Mouse (Mus musculus) limb, embryonic 15.5 days (tissue): Measurements from ENCODE around the gene Mtus2. TPM values are rescaled to one million over a fixed set of nuclear protein-coding genes. Genes with fewer than 3 reads are reported as not detected.
A peak's percentile ranks its signal among the peaks of the same experiment; 100 is the strongest.

Experiments used
- ATAC-seq: fragments of 200-750 bp; cut with Nextera tagmentation; 2 replicates; pipeline ENCODE4 v1.8.0; 2017; ENCODE audit warnings: low read depth, moderate TSS enrichment; ENCODE audit not compliant: insufficient number of reproducible peaks, low FRiP score, low TSS enrichment
- H3K27ac ChIP-seq: fragments of 300-500 bp; sonication (generic); 2 replicates; pipeline ENCODE4 v1.5.1; 2015; ENCODE audit warnings: moderate library complexity, mild to moderate bottlenecking, inconsistent platforms
- H3K27me3 ChIP-seq: fragments of 300-500 bp; sonication (generic); 2 replicates; pipeline ENCODE4 v1.6.1; 2015; ENCODE audit warnings: inconsistent platforms
- H3K36me3 ChIP-seq: fragments of 300-500 bp; sonication (generic); 2 replicates; pipeline ENCODE4 v1.6.1; 2015; ENCODE audit warnings: inconsistent platforms
- H3K4me1 ChIP-seq: fragments of 300-500 bp; sonication (generic); 2 replicates; pipeline ENCODE4 v1.6.1; 2015; ENCODE audit warnings: inconsistent platforms
- H3K4me2 ChIP-seq: fragments of 300-500 bp; sonication (generic); 2 replicates; pipeline ENCODE4 v1.6.1; 2015; ENCODE audit warnings: mild to moderate bottlenecking, inconsistent platforms
- H3K4me3 ChIP-seq: fragments of 300-500 bp; sonication (generic); 2 replicates; pipeline ENCODE4 v1.5.1; 2015; ENCODE audit warnings: mild to moderate bottlenecking, inconsistent platforms
- H3K9ac ChIP-seq: fragments of 300-500 bp; sonication (generic); 2 replicates; pipeline ENCODE4 v1.6.1; 2015; ENCODE audit warnings: inconsistent platforms
- H3K9me3 ChIP-seq: fragments of 300-500 bp; sonication (generic); 2 replicates; pipeline ENCODE4 v1.6.1; 2016; ENCODE audit warnings: inconsistent platforms
- WGBS: fragments of 180-500 bp; shearing (Covaris S2); methylation state at CpG from one replicate; pipeline ENCODE4 v1.1.7; 2015; 5-methylcytosine and 5-hydroxymethylcytosine counted together
- polyA plus RNA-seq: library from polyadenylated mRNA; unstranded; fragments of >200 nt; fragmentation: Nextera tagmentation; extraction: Ambion mirVana; gene quantifications from 2 replicates; pipeline ENCODE4 v1.2.1, GENCODE M21; 2015

The Mtus2 gene
- polyA plus RNA-seq, 1 experiment from 2014 or later = 6.0 TPM

DNA sequence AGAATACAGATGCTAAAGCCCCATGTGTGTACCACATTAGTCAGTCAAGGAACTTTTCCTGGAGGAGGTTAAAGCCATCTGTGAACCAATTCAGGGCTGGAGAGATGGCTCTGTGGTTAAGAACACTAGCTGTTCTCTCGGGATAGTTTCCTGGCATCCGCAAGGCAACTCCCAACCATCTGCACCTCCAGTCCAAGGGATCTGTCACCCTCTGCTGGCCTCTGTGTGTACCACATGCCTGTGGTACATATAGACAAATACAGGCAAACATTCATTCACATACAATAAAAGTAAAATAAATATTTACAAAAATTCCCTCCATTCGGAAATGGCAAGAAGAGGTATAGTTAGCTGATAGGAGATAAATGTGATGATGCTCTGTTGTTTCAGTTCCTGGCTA, 184.5 kb downstream of the Mtus2 start:
- Histone ChIP-seq H3K4me2 (no peak overlapping the region), H3K4me1 (no peaks in the 10 kb centered on the region), H3K27ac (no peak overlapping the region), H3K27me3 (no peaks in the 10 kb centered on the region), H3K9ac (no peak overlapping the region), H3K4me3 (no peak overlapping the region), H3K9me3 (no peaks in the 10 kb centered on the region), H3K36me3 (no peaks in the 10 kb centered on the region)
- WGBS = 92% methylated on average over 3 of the region's 3 CpGs
- no peak for ATAC-seq

DNA sequence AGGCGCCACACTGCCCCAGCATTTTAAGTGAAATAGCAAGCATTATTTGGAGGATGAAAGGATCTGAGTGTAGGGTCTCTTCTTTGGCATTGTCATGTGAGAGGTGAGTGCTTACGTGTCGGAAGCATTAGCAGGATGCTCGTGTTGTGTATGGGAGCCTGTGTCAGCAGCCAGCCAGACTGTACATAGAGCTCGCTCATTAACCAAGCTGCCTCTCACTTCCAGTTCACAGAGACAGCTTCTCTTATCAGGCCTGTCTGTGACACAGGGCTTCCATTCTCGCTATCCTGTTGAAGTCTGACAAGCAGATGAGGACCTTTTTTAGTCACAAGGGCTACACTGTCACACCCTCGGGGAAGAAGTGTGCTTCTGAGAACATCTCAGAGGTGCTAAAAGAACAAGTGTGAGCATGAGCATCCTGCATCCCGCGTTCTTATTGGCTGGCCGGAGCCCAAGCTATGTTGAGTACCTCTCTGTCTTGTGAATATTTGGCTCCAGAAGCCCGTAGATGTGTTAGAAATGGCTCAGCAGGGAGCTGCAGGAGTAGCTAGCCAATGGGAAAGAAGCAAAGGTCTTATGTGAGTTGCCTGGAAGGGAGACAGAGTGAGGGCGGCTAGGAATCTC, 189.2 kb downstream of the Mtus2 start:
- ATAC-seq = no peak
- Histone ChIP-seq H3K9me3 (no peaks in the 10 kb centered on the region; the same call in 1 of the 2 replicates), H3K27me3 (no peaks in the 10 kb centered on the region), H3K27ac (no peak overlapping the region), H3K36me3 (no peaks in the 10 kb centered on the region), H3K4me3 (no peak overlapping the region), H3K4me2 (no peak overlapping the region), H3K9ac (no peak overlapping the region), H3K4me1 (no peaks in the 10 kb centered on the region)
- WGBS = 71% methylated on average over 12 of the region's 12 CpGs

DNA sequence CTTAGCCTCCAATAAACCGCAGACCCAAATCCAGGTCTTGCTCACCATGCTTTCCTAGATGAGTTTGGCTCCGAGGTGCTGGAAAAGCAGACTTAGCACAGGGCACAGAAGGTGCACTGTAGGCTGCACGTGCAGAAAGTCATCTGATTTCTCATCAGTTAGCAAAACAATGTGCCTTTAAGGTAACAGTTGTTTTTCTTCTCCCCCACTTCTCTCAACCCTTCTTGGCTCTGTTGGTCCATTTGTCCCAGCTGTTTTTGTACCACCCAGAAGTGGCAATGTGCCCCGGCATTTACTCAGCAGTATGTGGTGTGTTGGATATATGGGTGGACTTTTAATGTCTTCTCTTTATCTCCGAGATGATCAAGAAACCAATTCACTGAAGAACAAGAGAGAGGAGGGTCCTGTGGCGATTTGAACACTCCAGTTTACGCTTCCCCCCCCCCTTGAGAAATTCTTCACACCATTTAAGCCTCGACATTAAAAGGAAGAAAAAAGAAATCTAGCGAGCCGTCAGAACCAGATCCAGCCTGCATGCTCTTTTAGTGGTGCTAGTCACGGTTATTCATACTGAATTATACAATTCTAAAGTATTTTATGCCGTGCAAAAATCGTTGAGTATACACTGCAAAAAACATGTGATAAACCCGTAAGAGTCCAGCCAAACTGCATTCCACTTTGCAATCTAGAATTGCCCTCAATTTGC, 194.9 kb downstream of the Mtus2 start:
- H3K4me1 ChIP-seq = 0 out of 2 replicates have a peak, but pooled peaks cover 3% of the 10 kb centered on the region
- no peak overlapping the region for H3K4me2 ChIP-seq
- H3K36me3 ChIP-seq = no peaks in the 10 kb centered on the region
- no peaks in the 10 kb centered on the region for H3K27me3 ChIP-seq
- ATAC-seq = no peak
- 46% methylated on average over 14 of the region's 14 CpGs for WGBS
- no peak overlapping the region for H3K9ac ChIP-seq
- H3K9me3 ChIP-seq = no peaks in the 10 kb centered on the region; the same call in 1 of the 2 replicates
- no peak overlapping the region for H3K4me3 ChIP-seq
- H3K27ac ChIP-seq = no peak overlapping the region

DNA sequence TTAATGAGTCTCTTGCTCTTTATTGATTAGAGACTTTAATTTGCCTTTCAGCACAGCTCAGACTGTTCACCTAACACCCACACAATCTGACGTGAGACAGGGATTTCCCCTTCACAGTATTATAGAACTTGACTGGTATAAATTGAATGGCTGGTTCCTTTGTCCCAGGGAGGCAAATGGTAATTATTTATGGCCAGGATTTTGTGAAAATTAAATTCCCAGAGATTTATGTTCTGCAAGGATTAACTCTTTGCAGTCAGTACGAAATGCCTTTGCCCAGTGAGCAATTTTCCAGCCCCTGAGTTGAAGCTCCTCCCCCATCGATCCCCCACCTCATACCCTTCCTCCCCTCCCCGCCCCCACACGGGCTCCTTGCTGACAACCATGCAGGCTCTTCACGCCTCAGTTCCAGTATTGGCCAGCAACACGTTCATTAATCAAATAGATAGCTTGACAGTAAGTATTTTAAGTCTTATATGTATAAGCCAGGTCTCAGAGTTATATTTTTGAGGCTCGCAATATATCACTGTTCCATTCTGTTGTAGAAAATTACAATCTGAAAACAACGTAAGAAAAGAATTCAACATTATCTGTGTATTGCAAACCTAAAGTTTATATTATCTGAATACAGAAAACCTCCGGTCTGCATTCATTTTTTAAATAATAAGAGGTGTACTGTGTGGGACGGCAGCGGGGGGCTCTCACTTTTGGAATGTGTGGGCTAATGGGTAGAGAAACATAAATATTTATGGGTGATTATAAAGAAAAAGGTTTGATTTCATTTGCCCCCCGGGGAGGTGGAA, 195.7 kb downstream of the Mtus2 start:
- Histone ChIP-seq H3K4me2 (no peak overlapping the region), H3K27me3 (no peaks in the 10 kb centered on the region), H3K36me3 (no peaks in the 10 kb centered on the region), H3K4me3 (no peak overlapping the region), H3K4me1 (0 out of 2 replicates have a peak, but pooled peaks cover 4% of the 10 kb centered on the region), H3K27ac (no peak overlapping the region), H3K9ac (no peak overlapping the region), H3K9me3 (no peaks in the 10 kb centered on the region; the same call in 1 of the 2 replicates)
- WGBS = 49% methylated on average over 13 of the region's 13 CpGs
- ATAC-seq = no peak

DNA sequence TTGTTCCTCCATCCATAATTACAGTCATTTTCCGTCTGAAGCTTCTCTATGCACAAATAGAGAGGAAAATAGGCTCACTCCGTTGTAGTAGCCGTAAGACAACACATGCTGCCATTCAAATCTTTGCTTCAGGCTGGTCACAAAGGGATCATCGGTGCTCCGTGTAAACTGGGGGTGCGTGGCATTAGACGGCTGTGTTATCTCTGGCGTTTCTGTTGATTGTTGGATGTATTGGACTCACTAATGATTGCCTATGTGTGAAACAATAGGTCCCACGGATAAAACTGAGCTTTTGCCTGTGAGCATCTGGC, 196.2 kb downstream of the Mtus2 start:
- no peak for ATAC-seq
- Histone ChIP-seq H3K4me2 (no peak overlapping the region), H3K27ac (no peak overlapping the region), H3K36me3 (no peaks in the 10 kb centered on the region), H3K9ac (no peak overlapping the region), H3K9me3 (no peaks in the 10 kb centered on the region), H3K27me3 (no peaks in the 10 kb centered on the region), H3K4me1 (0 out of 2 replicates have a peak, but pooled peaks cover 4% of the 10 kb centered on the region), H3K4me3 (no peak overlapping the region)
- 60% methylated on average over 9 of the region's 9 CpGs for WGBS

DNA sequence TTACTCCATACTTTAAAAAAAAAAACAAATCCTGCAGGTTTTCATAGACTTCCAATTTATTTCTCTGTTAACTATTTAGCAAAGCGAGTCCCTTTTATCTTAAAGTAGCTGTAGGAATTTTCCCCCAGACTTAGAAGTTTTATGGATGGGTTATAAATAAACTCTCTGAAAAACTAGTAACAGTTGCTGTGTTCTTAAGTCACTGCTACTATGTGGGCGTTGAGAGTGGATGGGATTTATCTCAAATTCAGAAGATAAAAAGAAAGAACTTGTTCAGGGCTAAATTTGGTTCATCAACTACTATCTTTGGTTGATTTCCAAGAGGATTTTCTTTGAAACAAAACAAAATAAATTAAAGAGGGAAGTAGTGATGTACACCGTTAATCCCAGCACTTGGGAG, 197.6 kb downstream of the Mtus2 start:
- 69% methylated on average over 3 of the region's 3 CpGs for WGBS
- H3K27me3 ChIP-seq = no peaks in the 10 kb centered on the region

DNA sequence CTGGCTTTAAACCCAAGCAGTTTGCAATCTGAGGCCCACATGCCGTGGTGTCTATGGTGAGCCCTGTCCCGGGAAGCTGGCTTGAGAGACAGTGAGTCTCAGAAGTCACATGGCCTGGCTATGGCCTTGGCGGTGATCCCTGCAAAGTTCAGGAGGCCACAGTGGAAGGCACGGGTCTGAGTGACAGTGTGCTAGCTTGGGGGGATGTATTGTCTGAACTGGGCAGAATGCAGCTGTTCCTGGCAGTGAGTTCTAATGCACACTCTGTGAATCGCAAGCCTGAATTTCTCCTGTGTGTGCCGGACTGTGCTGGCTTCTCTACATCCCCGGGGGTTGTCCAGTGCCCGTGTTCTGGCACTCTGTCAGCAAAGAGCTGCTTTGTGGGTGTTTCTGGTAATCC, 202.2 kb downstream of the Mtus2 start:
- 51% methylated on average over 8 of the region's 8 CpGs for WGBS
- H3K27ac ChIP-seq = no peak overlapping the region
- H3K9me3 ChIP-seq = no peaks in the 10 kb centered on the region
- no peak overlapping the region for H3K4me2 ChIP-seq
- 0 out of 2 replicates have a peak, but pooled peaks have one; percentile 17 for ATAC-seq
- H3K9ac ChIP-seq = no peak overlapping the region
- no peaks in the 10 kb centered on the region for H3K36me3 ChIP-seq
- 0 out of 2 replicates have a peak, but pooled peaks cover 4% of the 10 kb centered on the region for H3K4me1 ChIP-seq
- no peak overlapping the region for H3K4me3 ChIP-seq
- H3K27me3 ChIP-seq = no peaks in the 10 kb centered on the region

More for the DNA sequence above, 197.6 kb downstream of the Mtus2 start:
- Histone ChIP-seq H3K4me3 (no peak overlapping the region), H3K36me3 (no peaks in the 10 kb centered on the region), H3K4me2 (no peak overlapping the region), H3K4me1 (0 out of 2 replicates have a peak, but pooled peaks cover 4% of the 10 kb centered on the region), H3K9me3 (no peaks in the 10 kb centered on the region), H3K27ac (no peak overlapping the region), H3K9ac (no peak overlapping the region)
- no peak for ATAC-seq

DNA sequence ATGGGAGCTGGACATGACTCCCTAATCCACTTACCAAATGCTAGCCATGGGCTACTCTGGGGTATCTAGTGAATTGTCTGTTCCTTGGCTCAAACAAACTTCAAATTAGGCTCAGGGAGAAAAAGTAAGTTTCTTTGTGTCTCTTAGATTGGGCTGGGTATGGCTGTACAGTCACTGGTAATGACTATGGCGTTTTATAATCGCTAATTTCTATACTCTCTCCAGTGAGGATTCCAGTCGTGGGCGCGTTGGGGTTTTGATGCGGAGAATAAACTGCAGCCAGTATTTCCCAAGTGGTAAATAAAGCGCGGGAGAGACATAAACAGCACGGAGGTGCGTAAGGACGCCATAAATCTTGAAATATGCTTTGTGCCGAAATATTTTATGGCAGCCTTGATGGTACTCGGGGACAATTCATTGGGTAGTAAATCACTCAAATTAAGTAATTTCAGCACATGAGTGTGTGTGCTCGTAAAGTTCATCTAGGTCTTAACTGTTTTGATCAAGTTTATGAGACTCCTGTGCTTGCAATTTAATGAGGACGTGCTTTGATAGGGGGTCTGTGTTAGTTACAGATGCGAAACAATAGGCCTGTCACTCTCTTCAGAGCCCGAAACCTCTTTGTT, 203.5 kb downstream of the Mtus2 start:
- H3K27ac ChIP-seq = no peak overlapping the region
- H3K4me2 ChIP-seq = no peak overlapping the region
- WGBS = 26% methylated on average over 17 of the region's 17 CpGs
- no peaks in the 10 kb centered on the region for H3K9me3 ChIP-seq
- H3K9ac ChIP-seq = no peak overlapping the region
- 0 out of 2 replicates have a peak, but pooled peaks cover 4% of the 10 kb centered on the region for H3K4me1 ChIP-seq
- H3K36me3 ChIP-seq = no peaks in the 10 kb centered on the region
- no peak for ATAC-seq
- H3K27me3 ChIP-seq = no peaks in the 10 kb centered on the region
- H3K4me3 ChIP-seq = no peak overlapping the region

DNA sequence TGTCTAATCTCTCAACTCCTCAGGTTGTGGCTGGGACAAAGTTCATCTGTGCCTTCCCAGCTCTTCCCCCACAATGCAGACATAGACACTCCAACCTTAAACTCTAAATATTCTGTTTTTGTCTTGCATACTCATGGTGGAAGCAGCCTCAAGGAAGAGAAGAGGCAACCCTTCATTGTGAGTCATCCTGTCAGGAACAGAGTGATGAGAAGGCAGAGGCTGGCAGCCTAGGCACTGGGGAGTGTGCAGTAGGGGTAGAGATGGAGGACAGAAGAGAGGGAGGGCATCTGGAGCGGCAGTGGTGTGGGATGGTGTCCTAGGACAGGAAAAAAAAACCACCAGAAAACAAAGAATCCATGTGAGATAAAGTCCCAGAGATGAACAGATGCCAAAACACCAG, 208.0 kb downstream of the Mtus2 start:
- Histone ChIP-seq H3K27me3 (no peaks in the 10 kb centered on the region), H3K4me2 (no peak overlapping the region), H3K4me3 (no peak overlapping the region), H3K4me1 (no peaks in the 10 kb centered on the region), H3K9ac (no peak overlapping the region), H3K27ac (no peak overlapping the region), H3K9me3 (no peaks in the 10 kb centered on the region), H3K36me3 (no peaks in the 10 kb centered on the region)
- no peak for ATAC-seq
- WGBS = 86% methylated on average over 1 of the region's 1 CpGs

DNA sequence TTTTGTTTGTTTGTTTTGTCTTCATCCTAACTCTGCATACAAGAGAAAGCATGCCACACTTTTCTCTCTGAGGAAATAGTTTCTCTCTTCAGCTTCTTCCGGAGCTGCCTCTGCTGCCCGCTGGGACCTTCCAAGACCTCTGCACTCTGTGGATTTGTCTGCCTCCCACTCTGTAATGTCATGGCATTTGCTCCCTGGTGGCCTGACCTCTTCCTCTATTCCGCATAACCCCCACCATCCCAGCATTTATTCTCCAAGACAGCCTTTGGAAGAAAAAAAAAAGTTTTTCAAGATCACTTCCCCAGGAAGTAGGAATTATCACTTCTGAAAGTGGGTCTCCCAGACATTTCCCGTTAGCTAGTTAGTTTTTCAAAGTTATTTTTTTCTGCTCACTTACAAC, 218.0 kb downstream of the Mtus2 start:
- H3K27me3 ChIP-seq = no peaks in the 10 kb centered on the region
- no peak overlapping the region for H3K9ac ChIP-seq
- no peak overlapping the region for H3K27ac ChIP-seq
- no peak overlapping the region for H3K4me2 ChIP-seq
- H3K9me3 ChIP-seq = no peaks in the 10 kb centered on the region
- ATAC-seq = no peak
- 54% methylated on average over 4 of the region's 4 CpGs for WGBS
- H3K4me3 ChIP-seq = no peak overlapping the region
- no peaks in the 10 kb centered on the region for H3K4me1 ChIP-seq
- H3K36me3 ChIP-seq = no peaks in the 10 kb centered on the region

DNA sequence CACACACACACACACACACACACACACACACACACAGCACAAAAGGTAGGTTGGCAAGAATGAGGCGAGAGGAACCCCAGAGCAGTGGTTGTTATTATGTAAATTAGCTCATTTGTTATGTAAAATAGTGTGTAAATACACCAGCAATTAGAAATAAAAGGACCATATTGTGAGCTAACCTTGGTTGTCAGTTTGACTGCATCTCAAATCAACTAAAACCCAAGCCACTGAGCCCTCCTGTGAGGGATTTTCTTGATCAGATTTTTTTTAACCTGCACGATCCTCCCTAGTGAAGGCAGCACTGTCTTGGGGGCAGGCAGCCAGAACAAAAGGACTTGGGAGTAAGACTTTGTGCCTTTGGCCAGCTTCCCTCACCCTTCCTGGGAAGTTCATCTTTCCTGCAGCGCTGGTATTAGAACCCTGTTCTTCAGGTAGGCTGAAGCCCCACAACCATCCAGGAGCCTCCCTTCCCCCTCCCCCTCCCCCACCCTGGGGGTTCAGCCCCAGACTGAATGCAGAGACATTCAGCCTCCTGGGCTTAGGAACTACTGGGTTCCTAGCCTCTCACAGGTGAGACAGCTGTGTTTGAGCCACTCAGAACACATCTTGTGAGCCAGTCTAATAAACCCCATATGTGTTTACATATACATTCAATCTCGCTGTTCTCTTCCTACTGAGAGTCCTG, 218.8 kb downstream of the Mtus2 start:
- WGBS = 58% methylated on average over 4 of the region's 4 CpGs

More for the DNA sequence above, 218.8 kb downstream of the Mtus2 start:
- Histone ChIP-seq H3K27ac (no peak overlapping the region), H3K4me2 (no peak overlapping the region), H3K9me3 (no peaks in the 10 kb centered on the region), H3K4me3 (no peak overlapping the region), H3K27me3 (no peaks in the 10 kb centered on the region), H3K9ac (no peak overlapping the region), H3K36me3 (no peaks in the 10 kb centered on the region), H3K4me1 (no peaks in the 10 kb centered on the region)
- ATAC-seq = no peak
